24 mouse cellular contexts compared by ENCODE assay signal in genomic region chr2:165238416-165239145, GRCm38 (mm10). TPM values are rescaled to one million over a fixed set of nuclear protein-coding genes. Genes with fewer than 3 reads are reported as not detected.
DNase-seq lines count a peak whose midpoint lies in the region; ATAC-seq and TF ChIP-seq lines count a peak whose summit lies in the region.
"Had no signal": no experiment of that assay in that cellular context is flagged by ENCODE, and none has a peak within 500 bp of the region (broad histone marks: within the 10 kb centered on the region; RNA-seq: fewer than 3 reads in every experiment).

No protein-coding gene starts in this region.

- H3K4me1 ChIP-seq in hindbrain, embryonic 10.5 days (replicated peaks), result peaks cover 50% of the 10 kb centered on the region
- peaks cover 48% of the 10 kb centered on the region for H3K4me1 ChIP-seq in hindbrain, embryonic 12.5 days
- peaks cover 42% of the 10 kb centered on the region for H3K4me1 ChIP-seq in midbrain, embryonic 12.5 days
- peaks cover 16% of the 10 kb centered on the region for H3K4me1 ChIP-seq in midbrain, postnatal 0 days (ENCODE audit: insufficient read depth, low read length)

- intact Hi-C loops in gastrocnemius, adult 2 months (cut with DNase I), result loop anchor here (5.0 kb wide), 1 partner anchor 39 kb away; no protein-coding TSS in a partner anchor

- H3K36me3 ChIP-seq in hindbrain, embryonic 10.5 days, result no peaks in the 10 kb centered on the region
- no peaks in the 10 kb centered on the region for H3K36me3 ChIP-seq in hindbrain, embryonic 12.5 days
- no peaks in the 10 kb centered on the region for H3K36me3 ChIP-seq in midbrain, embryonic 12.5 days
- H3K36me3 ChIP-seq in midbrain, postnatal 0 days (ENCODE audit: insufficient read depth, low read length), result no peaks in the 10 kb centered on the region
- H3K36me3 ChIP-seq: embryonic facial prominence, embryonic 15.5 days; heart, embryonic 15.5 days; kidney, embryonic 15.5 days; limb, embryonic 12.5 days; neural tube, embryonic 12.5 days had no signal

- H3K4me3 ChIP-seq in hindbrain, embryonic 10.5 days, result no peak overlapping the region
- H3K4me3 ChIP-seq in hindbrain, embryonic 12.5 days, result no peak overlapping the region
- H3K4me3 ChIP-seq in midbrain, embryonic 12.5 days, result no peak overlapping the region
- H3K4me3 ChIP-seq in midbrain, postnatal 0 days (ENCODE audit: low read depth, low read length), result no peak overlapping the region
- H3K4me3 ChIP-seq in gastrocnemius, adult 2 months, result no peak overlapping the region
- H3K4me3 ChIP-seq: embryonic facial prominence, embryonic 15.5 days; heart, embryonic 15.5 days; kidney, embryonic 15.5 days; limb, embryonic 12.5 days; megakaryocyte, embryonic 14.5 days; neural tube, embryonic 12.5 days had no signal

- H3K27ac ChIP-seq in hindbrain, embryonic 10.5 days, result no peak overlapping the region
- no peak overlapping the region for H3K27ac ChIP-seq in hindbrain, embryonic 12.5 days
- no peak overlapping the region for H3K27ac ChIP-seq in midbrain, embryonic 12.5 days (replicated peaks)
- no peak overlapping the region for H3K27ac ChIP-seq in midbrain, postnatal 0 days (ENCODE audit: low read depth, low read length)
- H3K27ac ChIP-seq in gastrocnemius, adult 2 months, result no peak overlapping the region
- H3K27ac ChIP-seq: embryonic facial prominence, embryonic 15.5 days; heart, embryonic 15.5 days; kidney, embryonic 15.5 days; limb, embryonic 12.5 days; neural tube, embryonic 12.5 days; stomach, postnatal 0 days had no signal

- no peaks in the 10 kb centered on the region for H3K9me3 ChIP-seq in hindbrain, embryonic 10.5 days
- H3K9me3 ChIP-seq in hindbrain, embryonic 12.5 days (replicated peaks), result no peaks in the 10 kb centered on the region
- H3K9me3 ChIP-seq in midbrain, embryonic 12.5 days, result no peaks in the 10 kb centered on the region
- H3K9me3 ChIP-seq in midbrain, postnatal 0 days (ENCODE audit: low read length), result no peaks in the 10 kb centered on the region
- H3K9me3 ChIP-seq: embryonic facial prominence, embryonic 15.5 days; heart, embryonic 15.5 days; kidney, embryonic 15.5 days; limb, embryonic 12.5 days; megakaryocyte, embryonic 14.5 days; neural tube, embryonic 12.5 days had no signal

- no peak overlapping the region for H3K4me2 ChIP-seq in hindbrain, embryonic 12.5 days (replicated peaks)
- no peak overlapping the region for H3K4me2 ChIP-seq in midbrain, embryonic 12.5 days (replicated peaks)
- H3K4me2 ChIP-seq in midbrain, postnatal 0 days (ENCODE audit: low read depth, low read length, poor library complexity, severe bottlenecking), result no peak overlapping the region
- H3K4me2 ChIP-seq: embryonic facial prominence, embryonic 15.5 days; heart, embryonic 15.5 days; kidney, embryonic 15.5 days; limb, embryonic 12.5 days; liver, embryonic 11.5 days; neural tube, embryonic 12.5 days had no signal

- DNase-seq in adrenal gland, adult 2 months, result peak; percentile 30
- DNase-seq in adrenal gland, adult 18-20 months (ENCODE audit: low spot score in 2 of 2), result no peak
- peak; percentile 25 for DNase-seq in hindbrain, embryonic 10.5 days (ENCODE audit: low spot score)
- DNase-seq in midbrain, postnatal 0 days (ENCODE audit: low spot score), result no peak
- peak; percentile 33 for DNase-seq in adrenal gland, postnatal 10 days
- no peak for DNase-seq in gastrocnemius, adult 2 months
- DNase-seq: cerebellum, postnatal 14 days; heart, postnatal 36 days; kidney, adult 11 months; liver, postnatal 0 days; lung, postnatal 36 days; right cerebral cortex, postnatal 14 days; thymus, adult 2 months had no signal

- no peak overlapping the region for H3K9ac ChIP-seq in hindbrain, embryonic 12.5 days
- 0 out of 2 replicates have a peak overlapping the region, but pooled peaks have one; percentile 24 for H3K9ac ChIP-seq in midbrain, embryonic 12.5 days (replicated peaks)
- no peak overlapping the region for H3K9ac ChIP-seq in midbrain, postnatal 0 days (replicated peaks; ENCODE audit: low read length, poor library complexity, severe bottlenecking)
- H3K9ac ChIP-seq: embryonic facial prominence, embryonic 15.5 days; heart, embryonic 15.5 days; kidney, embryonic 15.5 days; limb, embryonic 12.5 days; liver, postnatal 0 days; neural tube, embryonic 12.5 days had no signal

- WGBS in hindbrain, embryonic 10.5 days, result 6% methylated on average over 12 of the region's 12 CpGs
- WGBS in hindbrain, embryonic 12.5 days, result 5% methylated on average over 12 of the region's 12 CpGs
- 2% methylated on average over 12 of the region's 12 CpGs for WGBS in midbrain, embryonic 12.5 days
- WGBS in midbrain, postnatal 0 days, result 6% methylated on average over 12 of the region's 12 CpGs

- no peak for ATAC-seq in hindbrain, embryonic 12.5 days (ENCODE audit: low FRiP score)
- ATAC-seq in midbrain, embryonic 12.5 days (ENCODE audit: low FRiP score, low read depth), result no peak
- no peak for ATAC-seq in midbrain, postnatal 0 days (ENCODE audit: low FRiP score)
- ATAC-seq: liver, postnatal 0 days had no signal

- TF ChIP-seq CTCF in midbrain, postnatal 0 days (IDR thresholded peaks at IDR 0.05), result no peak
- no peak for TF ChIP-seq CTCF in gastrocnemius, adult 2 months (IDR thresholded peaks at IDR 0.05)

- H3K27me3 ChIP-seq in hindbrain, embryonic 10.5 days (ENCODE audit: insufficient read depth, poor library complexity, severe bottlenecking), result peaks cover 100% of the 10 kb centered on the region
- H3K27me3 ChIP-seq in hindbrain, embryonic 12.5 days, result peaks cover 88% of the 10 kb centered on the region
- H3K27me3 ChIP-seq in midbrain, embryonic 12.5 days, result peaks cover 96% of the 10 kb centered on the region
- H3K27me3 ChIP-seq in midbrain, postnatal 0 days (ENCODE audit: insufficient read depth, low read length), result peaks cover 3% of the 10 kb centered on the region

RNA-seq across cellular contexts. Expression of gene Cdh22, which starts 3.9 kb away (rescaled TPM):
- total RNA-seq in adrenal gland, adult 2 months (2021), result 1 to 10 TPM in 1 of 2 experiments, under 1 TPM in 1; 0.89 to 1.8 TPM
- polyA plus RNA-seq in adrenal gland, adult 2 months (2012; rRNA removed), result 1.5 and 6.1 TPM in 2 replicates
- 1 to 10 TPM; 1.4 to 1.7 TPM for total RNA-seq in adrenal gland, adult 18-20 months (2021)
- 4.4 and 8.7 TPM in 2 replicates for polyA plus RNA-seq in hindbrain, embryonic 10.5 days (2016; fragmentation: Nextera tagmentation; extraction: Ambion mirVana)
- polyA plus RNA-seq in hindbrain, embryonic 12.5 days (2016; fragmentation: Nextera tagmentation; extraction: Ambion mirVana), result 12.3 and 13.5 TPM in 2 replicates
- polyA plus RNA-seq in midbrain, embryonic 12.5 days (2016; fragmentation: Nextera tagmentation; extraction: Ambion mirVana), result 14.8 and 18.8 TPM in 2 replicates
- 41.3 and 47.9 TPM in 2 replicates for total RNA-seq in midbrain, postnatal 0 days (2014; rRNA removed)
- polyA plus RNA-seq in midbrain, postnatal 0 days (2015; fragmentation: Nextera tagmentation; extraction: Ambion mirVana), result 21.9 and 23.2 TPM in 2 replicates
- total RNA-seq in adrenal gland, postnatal 10 days (2021), result 1 to 10 TPM; 1.1 to 1.2 TPM
- total RNA-seq in gastrocnemius, adult 2 months (2021), result under 1 TPM; 0.36 to 0.64 TPM
- polyA plus RNA-seq: gonadal fat pad, adult 2 months; liver, postnatal 0 days had no signal

RNA-seq across cellular contexts. Expression of gene Slc35c2, which starts 49.1 kb away (rescaled TPM):
- total RNA-seq in adrenal gland, adult 2 months (2021), result 10 to 100 TPM; 51.0 to 56.6 TPM
- polyA plus RNA-seq in adrenal gland, adult 2 months (2012; rRNA removed), result 87.4 and 87.6 TPM in 2 replicates
- 10 to 100 TPM; 30.7 to 50.1 TPM for total RNA-seq in adrenal gland, adult 18-20 months (2021)
- polyA plus RNA-seq in hindbrain, embryonic 10.5 days (2016; fragmentation: Nextera tagmentation; extraction: Ambion mirVana), result 68.3 and 73.0 TPM in 2 replicates
- 57.1 and 57.9 TPM in 2 replicates for polyA plus RNA-seq in hindbrain, embryonic 12.5 days (2016; fragmentation: Nextera tagmentation; extraction: Ambion mirVana)
- 61.6 and 67.1 TPM in 2 replicates for polyA plus RNA-seq in midbrain, embryonic 12.5 days (2016; fragmentation: Nextera tagmentation; extraction: Ambion mirVana)
- 89.6 and 98.9 TPM in 2 replicates for total RNA-seq in midbrain, postnatal 0 days (2014; rRNA removed)
- 68.7 and 69.3 TPM in 2 replicates for polyA plus RNA-seq in midbrain, postnatal 0 days (2015; fragmentation: Nextera tagmentation; extraction: Ambion mirVana)
- 10 to 100 TPM; 33.0 to 34.1 TPM for total RNA-seq in adrenal gland, postnatal 10 days (2021)
- total RNA-seq in gastrocnemius, adult 2 months (2021), result 10 to 100 TPM; 19.6 to 20.6 TPM

Comparison
In these comparisons a context has a peak if more than half of its experiments do, and no peak if none do; other contexts are left out.
1. DNase-seq: peak in adrenal gland, adult 2 months (single experiment), hindbrain, embryonic 10.5 days (single experiment) and adrenal gland, postnatal 10 days (single experiment); none in adrenal gland, adult 18-20 months (0 of 2), midbrain, postnatal 0 days (single experiment) and gastrocnemius, adult 2 months (single experiment).
2. RNA of gene Cdh22, which starts 3.9 kb away (total RNA-seq): 41.3 to 47.9 TPM in midbrain, postnatal 0 days; 0.89 to 1.8 TPM in adrenal gland, adult 2 months, 1.4 to 1.7 TPM in adrenal gland, adult 18-20 months, 1.1 to 1.2 TPM in adrenal gland, postnatal 10 days and 0.36 to 0.64 TPM in gastrocnemius, adult 2 months; every median in the first group is over 10 times any median in the second.